Mouse (Mus musculus) intestine, postnatal 0 days (tissue): ENCODE measurements around the gene Myh9. TPM values are rescaled to one million over a fixed set of nuclear protein-coding genes. Genes with fewer than 3 reads are reported as not detected.
A peak's percentile ranks its signal among the peaks of the same experiment; 100 is the strongest.

ENCODE experiments used
- ATAC-seq: fragments of 200-750 bp; cut with Nextera tagmentation; 2 replicates; pipeline ENCODE4 v1.8.0; 2017; ENCODE audit warnings: mild to moderate bottlenecking, moderate TSS enrichment, moderate library complexity
- H3K27ac ChIP-seq: fragments of 300-500 bp; sonication (generic); 2 replicates; pipeline ENCODE4 v1.5.1; 2014; ENCODE audit warnings: mild to moderate bottlenecking, low read depth, low read length, moderate library complexity
- H3K27me3 ChIP-seq: fragments of 300-500 bp; sonication (generic); replicated peaks from 2 replicates; pipeline ENCODE4 v1.6.1; 2014; ENCODE audit warnings: low read length, mixed read lengths; ENCODE audit not compliant: control insufficient read depth, insufficient read depth
- H3K36me3 ChIP-seq: fragments of 300-500 bp; sonication (generic); 2 replicates; pipeline ENCODE4 v1.6.1; 2014; ENCODE audit warnings: mild to moderate bottlenecking, moderate library complexity; ENCODE audit not compliant: control insufficient read depth, insufficient read depth
- H3K4me1 ChIP-seq: fragments of 300-500 bp; sonication (generic); replicated peaks from 2 replicates; pipeline ENCODE4 v1.6.1; 2014; ENCODE audit warnings: antibody characterized with exemption, low read length, mixed read lengths; ENCODE audit not compliant: control insufficient read depth, insufficient read depth
- H3K4me2 ChIP-seq: fragments of 300-500 bp; sonication (generic); replicated peaks from 2 replicates; pipeline ENCODE4 v1.6.1; 2014; ENCODE audit warnings: low read depth, mild to moderate bottlenecking, moderate library complexity
- H3K4me3 ChIP-seq: fragments of 300-500 bp; sonication (generic); 2 replicates; pipeline ENCODE4 v1.5.1; 2014; ENCODE audit warnings: low read depth, low read length
- H3K9ac ChIP-seq: fragments of 300-500 bp; sonication (generic); 2 replicates; pipeline ENCODE4 v1.6.1; 2014; ENCODE audit warnings: mild to moderate bottlenecking, low read depth, low read length
- H3K9me3 ChIP-seq: fragments of 300-500 bp; sonication (generic); 2 replicates; pipeline ENCODE4 v1.6.1; 2016; ENCODE audit warnings: mixed run types; ENCODE audit not compliant: control insufficient read depth
- CTCF ChIP-seq: sonication (generic); IDR thresholded peaks from 2 replicates; pipeline ENCODE4 v1.5.1; 2016; ENCODE audit warnings: low read depth, mild to moderate bottlenecking, control low read depth, antibody characterized with exemption, moderate library complexity
- WGBS: fragments of 180-500 bp; shearing (Covaris S2); extraction: QIAGEN DNeasy Blood & Tissue Kit; methylation state at CpG from one replicate; pipeline ENCODE4 v1.1.7; 2014; 5-methylcytosine and 5-hydroxymethylcytosine counted together
- polyA plus RNA-seq: library from polyadenylated mRNA; unstranded; fragments of >200 nt; fragmentation: Nextera tagmentation; extraction: Ambion mirVana; gene quantifications from 2 replicates; pipeline ENCODE4 v1.2.1, GENCODE M21; 2015

Gene Myh9
- polyA plus RNA-seq, 1 experiment from 2014 or later: 25.7 TPM

GRCm38 (mm10) chr15:77839529-77840286, 2.3 kb downstream of the Myh9 start:
- ATAC-seq: no peak
- Histone ChIP-seq H3K27ac (peak overlapping the region; percentile 96), H3K4me3 (peak overlapping the region; percentile 77), H3K36me3 (no peaks in the 10 kb centered on the region; the same call in 1 of the 2 replicates), H3K4me1 (peaks cover 28% of the 10 kb centered on the region), H3K27me3 (no peaks in the 10 kb centered on the region), H3K4me2 (peak overlapping the region; percentile 80), H3K9ac (peak overlapping the region; percentile 47), H3K9me3 (no peaks in the 10 kb centered on the region)
- TF ChIP-seq CTCF: no peak
- WGBS: 4% methylated on average over 10 of the region's 10 CpGs

DNA sequence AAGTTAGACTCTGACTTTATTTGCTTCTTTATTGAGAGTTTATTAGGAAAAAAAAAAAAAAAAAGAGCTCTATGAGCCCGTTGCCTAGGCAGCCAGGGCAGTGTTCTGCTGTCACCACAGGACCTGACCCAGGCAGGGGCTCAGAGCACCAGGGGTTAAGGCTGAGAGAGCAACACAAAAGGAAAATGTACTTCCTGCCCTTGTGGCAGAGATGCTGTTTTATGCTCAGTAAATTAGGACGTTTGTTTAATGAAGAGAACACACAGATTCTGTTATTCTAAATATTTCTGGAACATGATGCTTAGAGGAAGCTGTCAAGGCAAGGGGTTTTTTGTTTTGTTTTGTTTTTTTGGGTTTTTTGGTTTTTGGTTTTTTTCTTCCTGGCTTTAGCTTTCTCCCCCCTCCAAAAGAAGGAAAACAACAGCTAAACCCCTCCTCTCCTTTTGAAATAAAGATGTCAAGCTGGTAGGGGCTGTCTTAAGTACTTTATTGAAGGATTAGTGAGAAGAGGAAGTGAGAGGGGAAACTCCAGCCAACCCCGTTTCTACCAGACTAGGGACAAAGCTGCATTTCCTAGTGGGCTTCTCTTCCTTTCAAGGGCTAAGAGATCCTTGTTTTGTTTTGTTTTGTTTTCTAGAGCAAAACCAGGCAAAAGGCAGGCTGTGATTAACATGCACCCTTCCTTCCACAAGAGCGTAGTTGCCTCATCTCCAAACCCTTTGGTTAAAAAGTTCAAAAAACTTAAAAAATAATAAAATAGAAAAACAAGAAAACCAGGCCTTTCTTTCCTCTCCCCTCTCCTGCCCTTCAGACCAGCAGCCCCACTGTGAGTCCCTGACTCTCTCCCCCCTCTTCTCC, 3.2 kb downstream of the Myh9 start:
- TF ChIP-seq CTCF: 0 out of 2 replicates have a peak, but pooled peaks have one; percentile 2
- H3K4me3 ChIP-seq: peak overlapping the region; percentile 77
- H3K27ac ChIP-seq: peak overlapping the region; percentile 96
- H3K36me3 ChIP-seq: peaks cover 4% of the 10 kb centered on the region; the same call in 1 of the 2 replicates
- H3K9ac ChIP-seq: peak overlapping the region; percentile 47; the same call in 1 of the 2 replicates
- H3K4me2 ChIP-seq: peak overlapping the region; percentile 80
- H3K4me1 ChIP-seq: peaks cover 36% of the 10 kb centered on the region
- no peaks in the 10 kb centered on the region for H3K27me3 ChIP-seq
- WGBS: 24% methylated on average over 4 of the region's 4 CpGs
- no peak for ATAC-seq
- no peaks in the 10 kb centered on the region for H3K9me3 ChIP-seq

GRCm38 (mm10) chr15:77837444-77838117, 4.4 kb downstream of the Myh9 start:
- Histone ChIP-seq H3K4me2 (peak overlapping the region; percentile 80; the same call in 1 of the 2 replicates), H3K9me3 (no peaks in the 10 kb centered on the region), H3K36me3 (peaks cover 4% of the 10 kb centered on the region; the same call in 1 of the 2 replicates), H3K4me3 (no peak overlapping the region), H3K9ac (no peak overlapping the region), H3K27ac (peak overlapping the region; percentile 5; the same call in 1 of the 2 replicates), H3K27me3 (no peaks in the 10 kb centered on the region), H3K4me1 (peaks cover 43% of the 10 kb centered on the region)
- no peak for TF ChIP-seq CTCF
- 47% methylated on average over 10 of the region's 10 CpGs for WGBS
- ATAC-seq: no peak

- no peak for TF ChIP-seq CTCF
- Histone ChIP-seq H3K36me3 (peaks cover 4% of the 10 kb centered on the region; the same call in 1 of the 2 replicates), H3K4me2 (peak overlapping the region; percentile 42; the same call in 1 of the 2 replicates), H3K9me3 (no peaks in the 10 kb centered on the region), H3K4me3 (no peak overlapping the region), H3K27ac (peak overlapping the region; percentile 16), H3K27me3 (no peaks in the 10 kb centered on the region), H3K4me1 (peaks cover 43% of the 10 kb centered on the region), H3K9ac (no peak overlapping the region)
- WGBS: 45% methylated on average over 6 of the region's 6 CpGs
- ATAC-seq: no peak
Measured at GRCm38 (mm10) chr15:77836692-77837443, 5.1 kb downstream of the Myh9 start.

GRCm38 (mm10) chr15:77835930-77836653, 5.9 kb downstream of the Myh9 start:
- peak overlapping the region; percentile 42 for H3K4me2 ChIP-seq
- peak overlapping the region; percentile 35; the same call in 1 of the 2 replicates for H3K9ac ChIP-seq
- H3K4me1 ChIP-seq: peaks cover 49% of the 10 kb centered on the region
- no peaks in the 10 kb centered on the region for H3K27me3 ChIP-seq
- peak; percentile 37; the same call in 1 of the 2 replicates for TF ChIP-seq CTCF
- WGBS: 16% methylated on average over 9 of the region's 9 CpGs
- no peak overlapping the region for H3K4me3 ChIP-seq
- no peaks in the 10 kb centered on the region for H3K9me3 ChIP-seq
- H3K36me3 ChIP-seq: peaks cover 4% of the 10 kb centered on the region; the same call in 1 of the 2 replicates
- H3K27ac ChIP-seq: peak overlapping the region; percentile 16
- peak; percentile 53 for ATAC-seq
